Mouse (Mus musculus): ENCODE results near the gene Mmp23.
"Not testable (repeated sequence)": the region's sequence is repeated elsewhere in the genome, so short reads cannot be mapped to it uniquely, and the experiment has no call there.

- not testable (repeated sequence) for TF ChIP-seq CHD2 (IDR thresholded peaks at IDR 0.05; ENCODE audit: low read depth, low read length); ZNF384 (IDR thresholded peaks at IDR 0.05; ENCODE audit: low read depth, low read length); ZC3H11A (IDR thresholded peaks at IDR 0.05; ENCODE audit: borderline replicate concordance, low read depth, low read length); MAFK (IDR thresholded peaks at IDR 0.05; ENCODE audit: insufficient read depth, low read depth, low read length)
These were observed 34.6 kb upstream of the Mmp23 start for GRCm38 (mm10) chr4:155687764-155688163.
